13 mouse cellular contexts compared by ENCODE assay signal in the genomic region with DNA sequence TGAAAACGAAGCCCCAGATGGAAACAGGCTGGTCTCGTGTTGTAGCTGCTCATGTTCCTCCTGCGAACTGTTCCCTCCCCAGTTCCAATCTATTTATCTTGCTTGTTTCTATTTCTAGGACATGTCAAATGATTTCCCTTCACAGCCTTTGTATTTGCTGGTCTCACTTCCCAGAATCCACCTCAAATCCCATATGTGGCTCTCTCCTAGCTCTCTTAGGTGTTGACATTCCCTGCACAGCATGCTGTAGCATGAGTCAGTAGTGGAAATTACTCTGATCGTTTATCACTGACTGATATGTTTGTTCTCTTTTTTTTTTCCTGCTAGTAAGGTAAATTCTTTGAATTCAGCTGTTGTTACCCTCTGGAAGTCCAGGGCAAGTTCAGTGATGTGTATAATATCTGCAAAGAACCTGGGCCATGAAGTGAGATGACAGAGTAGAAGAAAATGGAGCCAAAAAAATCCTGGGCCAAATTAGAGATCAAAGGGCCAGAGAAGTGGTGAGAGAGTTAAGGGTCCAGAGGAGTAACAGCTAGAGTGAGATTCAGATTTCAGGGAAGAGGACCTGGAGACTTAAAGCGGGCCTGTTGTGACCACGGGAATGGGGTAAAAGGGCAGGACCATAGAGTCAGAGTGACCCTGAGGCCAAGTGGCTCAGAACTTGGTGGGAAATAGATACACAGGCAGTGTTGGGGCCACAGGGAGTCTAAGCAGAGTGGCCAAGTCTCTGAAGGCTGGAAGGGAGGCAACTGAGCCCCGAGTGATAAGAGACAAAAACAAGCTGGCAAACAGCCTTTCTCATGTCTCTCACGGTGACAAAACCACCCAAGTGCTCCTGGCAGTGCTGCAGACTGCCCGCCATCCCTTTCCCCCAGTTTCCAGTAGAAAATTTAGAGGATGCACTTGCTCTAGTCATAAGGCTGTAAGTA. TPM values are rescaled to one million over a fixed set of nuclear protein-coding genes. Genes with fewer than 3 reads are reported as not detected.
DNase-seq lines count a peak whose midpoint lies in the region; ATAC-seq and TF ChIP-seq lines count a peak whose summit lies in the region.
"Had no signal": no experiment of that assay in that cellular context is flagged by ENCODE, and none has a peak within 500 bp of the region (broad histone marks: within the 10 kb centered on the region; RNA-seq: fewer than 3 reads in every experiment).

No protein-coding gene starts in this region.

- H3K27ac ChIP-seq in kidney, postnatal 0 days = no peak overlapping the region
- H3K27ac ChIP-seq in heart, embryonic 15.5 days = peak overlapping the region; percentile 88
- H3K27ac ChIP-seq: gastrocnemius, adult 2 months; hindbrain, embryonic 15.5 days; kidney, embryonic 15.5 days; midbrain, embryonic 15.5 days had no signal

- no peaks in the 10 kb centered on the region for H3K27me3 ChIP-seq in kidney, postnatal 0 days (ENCODE audit: insufficient read depth, low read length)
- no peaks in the 10 kb centered on the region for H3K27me3 ChIP-seq in heart, embryonic 15.5 days
- H3K27me3 ChIP-seq: hindbrain, embryonic 15.5 days; kidney, embryonic 15.5 days; midbrain, embryonic 15.5 days had no signal

- H3K9ac ChIP-seq in kidney, postnatal 0 days (ENCODE audit: low read depth, low read length) = no peak overlapping the region
- H3K9ac ChIP-seq in heart, embryonic 15.5 days = no peak overlapping the region
- H3K9ac ChIP-seq: hindbrain, embryonic 15.5 days; kidney, embryonic 15.5 days; midbrain, embryonic 15.5 days had no signal

- 35% methylated on average over 9 of the region's 9 CpGs for WGBS in kidney, postnatal 0 days
- 22% methylated on average over 9 of the region's 9 CpGs for WGBS in heart, embryonic 15.5 days

- no peak overlapping the region for H3K4me2 ChIP-seq in kidney, postnatal 0 days (ENCODE audit: low read length)
- H3K4me2 ChIP-seq in heart, embryonic 15.5 days = 0 out of 2 replicates have a peak overlapping the region, but pooled peaks have one; percentile 2
- H3K4me2 ChIP-seq: hindbrain, embryonic 15.5 days; kidney, embryonic 15.5 days; midbrain, embryonic 15.5 days had no signal

- DNase-seq in kidney, postnatal 0 days (ENCODE audit: low spot score) = peak; percentile 27
- no peak for DNase-seq in kidney, postnatal 25 days
- peak; percentile 35 for DNase-seq in embryo, embryonic 10 days (ENCODE audit: low spot score)
- DNase-seq in mesoderm, embryonic 11.5 days (ENCODE audit: low read depth, low spot score) = peak; percentile 61
- DNase-seq in left cerebral cortex, postnatal 4 days = no peak
- no peak for DNase-seq in gastrocnemius, postnatal 25 days
- DNase-seq: cerebellum, postnatal 14 days; gastrocnemius, adult 2 months had no signal

- no peak overlapping the region for H3K4me3 ChIP-seq in kidney, postnatal 0 days (replicated peaks; ENCODE audit: low read depth, low read length)
- H3K4me3 ChIP-seq in heart, embryonic 15.5 days = no peak overlapping the region
- H3K4me3 ChIP-seq: gastrocnemius, adult 2 months; hindbrain, embryonic 15.5 days; kidney, embryonic 15.5 days; midbrain, embryonic 15.5 days had no signal

- H3K9me3 ChIP-seq in kidney, postnatal 0 days (replicated peaks; ENCODE audit: low read length) = no peaks in the 10 kb centered on the region
- H3K9me3 ChIP-seq in heart, embryonic 15.5 days (replicated peaks) = no peaks in the 10 kb centered on the region
- H3K9me3 ChIP-seq: hindbrain, embryonic 15.5 days; kidney, embryonic 15.5 days; midbrain, embryonic 15.5 days had no signal

- no peaks in the 10 kb centered on the region for H3K36me3 ChIP-seq in kidney, postnatal 0 days (ENCODE audit: insufficient read depth, low read length)
- H3K36me3 ChIP-seq in heart, embryonic 15.5 days = no peaks in the 10 kb centered on the region
- H3K36me3 ChIP-seq: hindbrain, embryonic 15.5 days; kidney, embryonic 15.5 days; midbrain, embryonic 15.5 days had no signal

- TF ChIP-seq CTCF in kidney, postnatal 0 days (IDR thresholded peaks at IDR 0.05; ENCODE audit: low read depth) = no peak

- intact Hi-C loops in left cerebral cortex, postnatal 4 days (cut with DNase I) = no loop called here

- no peak for ATAC-seq in kidney, postnatal 0 days (replicated peaks; ENCODE audit: low FRiP score, low read depth)
- ATAC-seq in heart, embryonic 15.5 days (replicated peaks; ENCODE audit: insufficient number of reproducible peaks, insufficient read depth, low FRiP score, low read depth) = peak; percentile 84
- ATAC-seq: lung, postnatal 0 days; midbrain, embryonic 15.5 days had no signal

- no peaks in the 10 kb centered on the region for H3K4me1 ChIP-seq in kidney, postnatal 0 days (replicated peaks; ENCODE audit: insufficient read depth, low read length)
- H3K4me1 ChIP-seq in heart, embryonic 15.5 days (replicated peaks) = peaks cover 22% of the 10 kb centered on the region
- H3K4me1 ChIP-seq: hindbrain, embryonic 15.5 days; midbrain, embryonic 15.5 days had no signal

RNA-seq across cellular contexts. Expression of a gene that starts 56.3 kb away (rescaled TPM):
- polyA plus RNA-seq in kidney, postnatal 0 days (2015; fragmentation: Nextera tagmentation; extraction: Ambion mirVana) = 1.1 and 1.4 TPM in 2 replicates
- polyA plus RNA-seq in heart, embryonic 15.5 days (2015; fragmentation: Nextera tagmentation; extraction: Ambion mirVana) = 2.2 and 3.1 TPM in 2 replicates
- total RNA-seq in left cerebral cortex, postnatal 4 days (2021) = 10 to 100 TPM; 36.7 to 37.5 TPM
- total RNA-seq in gastrocnemius, postnatal 25 days (2021) = 10 to 100 TPM; 64.0 to 64.8 TPM

Comparison
In these comparisons a context has a peak if more than half of its experiments do, and no peak if none do; other contexts are left out.
1. DNase-seq: peak in kidney, postnatal 0 days (single experiment), embryo, embryonic 10 days (single experiment) and mesoderm, embryonic 11.5 days (single experiment); none in kidney, postnatal 25 days (0 of 2), left cerebral cortex, postnatal 4 days (single experiment) and gastrocnemius, postnatal 25 days (single experiment).